Mouse (Mus musculus) mouse embryonic stem cell (cell line): ENCODE data around the gene Trpc4ap.

Source experiments
- in situ Hi-C, 2 experiments: fragments of 300-500 bp; cut with MboI; formaldehyde crosslinking; loops; 1 replicate in 1 of 2; 3 replicates in 1 of 2; pipeline ENCODE4 v1.14.3; 2019 to 2020; ENCODE audit warnings: low sequenced_read_pairs in 2 of 2, low pct_unique_long_range_greater_than_20kb in 1 of 2, mixed read lengths in 1 of 2; ENCODE audit not compliant: unreplicated experiment in 1 of 2

Gene Trpc4ap

GRCm38 (mm10) chr2:155663910-155664460 lies 28.2 kb downstream of the Trpc4ap start:
- in situ Hi-C loops = loop anchor here (5.0 to 25.0 kb wide), 2 partner anchors 93 to 98 kb away; partner anchors contain the start of gene Procr (in 1 of the 2)

GRCm38 (mm10) chr2:155663097-155663496 lies 29.1 kb downstream of the Trpc4ap start:
- in situ Hi-C loops = loop anchor here (5.0 to 25.0 kb wide), 2 partner anchors 94 to 99 kb away; partner anchors contain the start of gene Procr (in 1 of the 2)

GRCm38 (mm10) chr2:155662390-155662789 lies 29.8 kb downstream of the Trpc4ap start:
- in situ Hi-C loops = loop anchor here (5.0 to 25.0 kb wide), 2 partner anchors 95 to 100 kb away; partner anchors contain the start of gene Procr (in 1 of the 2)

GRCm38 (mm10) chr2:155655759-155656372 lies 36.3 kb downstream of the Trpc4ap start:
- in situ Hi-C loops = loop anchor here in 1 of 2 experiments (25.0 kb wide), 1 partner anchor 106 kb away; the partner anchor contains the start of gene Procr

GRCm38 (mm10) chr2:155652618-155653017 lies 39.6 kb downstream of the Trpc4ap start:
- in situ Hi-C loops = loop anchor here in 1 of 2 experiments (25.0 kb wide), 1 partner anchor 110 kb away; the partner anchor contains the start of gene Procr

GRCm38 (mm10) chr2:155645746-155646145 lies 46.4 kb downstream of the Trpc4ap start:
- in situ Hi-C loops = no loop called here

- in situ Hi-C loops = no loop called here
Measured at GRCm38 (mm10) chr2:155641540-155642472, 50.4 kb downstream of the Trpc4ap start.

GRCm38 (mm10) chr2:155640656-155641055 lies 51.5 kb downstream of the Trpc4ap start:
- in situ Hi-C loops = no loop called here

- in situ Hi-C loops = no loop called here
Measured at GRCm38 (mm10) chr2:155637411-155637810, 54.8 kb downstream of the Trpc4ap start.

- in situ Hi-C loops = no loop called here
Measured at GRCm38 (mm10) chr2:155636881-155637280, 55.3 kb downstream of the Trpc4ap start.

GRCm38 (mm10) chr2:155635961-155636360 lies 56.2 kb downstream of the Trpc4ap start:
- in situ Hi-C loops = no loop called here

- in situ Hi-C loops = no loop called here
Measured at GRCm38 (mm10) chr2:155634562-155634961, 57.6 kb downstream of the Trpc4ap start.

- in situ Hi-C loops = no loop called here
Measured at GRCm38 (mm10) chr2:155633731-155634130, 58.5 kb downstream of the Trpc4ap start.

GRCm38 (mm10) chr2:155633121-155633520 lies 59.1 kb downstream of the Trpc4ap start:
- in situ Hi-C loops = no loop called here

GRCm38 (mm10) chr2:155632138-155632936 lies 59.8 kb downstream of the Trpc4ap start:
- in situ Hi-C loops = no loop called here

- in situ Hi-C loops = no loop called here
Measured at GRCm38 (mm10) chr2:155630590-155631416, 61.4 kb downstream of the Trpc4ap start.

- in situ Hi-C loops = no loop called here
Measured at GRCm38 (mm10) chr2:155630153-155630552, 62.0 kb downstream of the Trpc4ap start.
